Mouse (Mus musculus) lung, postnatal 4 days (tissue): ENCODE results near the gene Sox21.

Experiments used
- DNase-seq, 2 experiments: peaks; one replicate each; pipeline ENCODE4 v3.0.0; 2021

Sox21 gene

GRCm38 (mm10) chr14:118225061-118225743, 11.6 kb downstream of the Sox21 start:
- no peak for DNase-seq

- DNase-seq: no peak
Observed at GRCm38 (mm10) chr14:118220885-118221284, 15.9 kb downstream of the Sox21 start.

- DNase-seq: no peak
Observed at GRCm38 (mm10) chr14:118216826-118217225, 20.0 kb downstream of the Sox21 start.

GRCm38 (mm10) chr14:118212188-118212804, 24.5 kb downstream of the Sox21 start:
- DNase-seq: no peak

GRCm38 (mm10) chr14:118209642-118210041, 27.2 kb downstream of the Sox21 start:
- peak in 1 of 2 experiments; percentile 15 for DNase-seq

- DNase-seq: no peak
Observed at GRCm38 (mm10) chr14:118207347-118207746, 29.5 kb downstream of the Sox21 start.

GRCm38 (mm10) chr14:118203031-118203430, 33.8 kb downstream of the Sox21 start:
- no peak for DNase-seq

GRCm38 (mm10) chr14:118202006-118202405, 34.8 kb downstream of the Sox21 start:
- DNase-seq: no peak

GRCm38 (mm10) chr14:118200731-118201130, 36.1 kb downstream of the Sox21 start:
- DNase-seq: no peak

GRCm38 (mm10) chr14:118197063-118197462, 39.8 kb downstream of the Sox21 start:
- no peak for DNase-seq

- no peak for DNase-seq
Observed at GRCm38 (mm10) chr14:118194219-118194914, 42.5 kb downstream of the Sox21 start.

GRCm38 (mm10) chr14:118193663-118194062, 43.2 kb downstream of the Sox21 start:
- DNase-seq: no peak

GRCm38 (mm10) chr14:118193001-118193628, 43.7 kb downstream of the Sox21 start:
- no peak for DNase-seq

- DNase-seq: peak in 1 of 2 experiments; percentile 32
Observed at GRCm38 (mm10) chr14:118191442-118191841, 45.4 kb downstream of the Sox21 start.
